ENCODE assay signal across 8 mouse cellular contexts in the genomic region with DNA sequence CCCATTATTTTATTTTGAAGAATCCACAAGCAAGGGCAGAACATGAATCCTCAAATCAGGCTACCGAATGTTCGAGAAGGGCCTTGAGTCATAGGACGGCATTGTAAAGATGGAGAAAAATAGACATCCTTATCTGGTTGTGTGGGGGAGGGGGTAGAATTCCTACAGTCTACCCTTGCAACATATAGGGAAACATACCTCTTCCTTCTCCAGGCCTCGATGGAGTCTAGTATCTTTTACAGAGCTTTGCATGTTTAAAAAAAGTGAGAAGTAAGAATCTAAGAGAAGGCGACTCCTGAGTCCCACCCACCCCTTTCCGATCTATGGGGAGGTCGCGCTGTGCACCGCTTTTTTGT. TPM values are rescaled to one million over a fixed set of nuclear protein-coding genes. Genes with fewer than 3 reads are reported as not detected.
A peak's percentile ranks its signal among the peaks of the same experiment; 100 is the strongest.
DNase-seq lines count a peak whose midpoint lies in the region; ATAC-seq lines count a peak whose summit lies in the region.

No protein-coding gene starts in this region.

- 9% methylated on average over 9 of the region's 9 CpGs for WGBS in limb, embryonic 12.5 days
- 4% methylated on average over 9 of the region's 9 CpGs for WGBS in stomach, embryonic 15.5 days

- peak; percentile 38 for ATAC-seq in frontal cortex, adult (ENCODE audit: low TSS enrichment)
- ATAC-seq in megakaryocyte, adult 5-6 weeks (ENCODE audit: poor library complexity, severe bottlenecking): no peak
- ATAC-seq in limb, embryonic 12.5 days (ENCODE audit: insufficient number of reproducible peaks, insufficient read depth, low FRiP score, low TSS enrichment, low read depth): no peak; the same call in 1 of the 2 replicates
- peak; percentile 10; the same call in 1 of the 2 replicates for ATAC-seq in stomach, embryonic 15.5 days (ENCODE audit: insufficient read depth, low FRiP score, low read depth)

- peak overlapping the region; percentile 92 for H3K27ac ChIP-seq in limb, embryonic 12.5 days
- peak overlapping the region; percentile 79; the same call in 1 of the 2 replicates for H3K27ac ChIP-seq in stomach, embryonic 15.5 days

- H3K27me3 ChIP-seq in megakaryocyte, embryonic 14.5 days (replicated peaks): peaks cover 36% of the 10 kb centered on the region
- no peaks in the 10 kb centered on the region for H3K27me3 ChIP-seq in limb, embryonic 12.5 days
- H3K27me3 ChIP-seq in stomach, embryonic 15.5 days (replicated peaks): no peaks in the 10 kb centered on the region

- peak overlapping the region; percentile 84 for H3K4me3 ChIP-seq in megakaryocyte, embryonic 14.5 days (replicated peaks)
- peak overlapping the region; percentile 76 for H3K4me3 ChIP-seq in limb, embryonic 12.5 days (replicated peaks)
- H3K4me3 ChIP-seq in stomach, embryonic 15.5 days (replicated peaks): peak overlapping the region; percentile 80

- DNase-seq in frontal cortex, postnatal 10 days (ENCODE audit: low spot score in 2 of 2): no peak
- DNase-seq in adrenal gland, postnatal 36 days: no peak
- DNase-seq in right cerebral cortex, postnatal 25 days: no peak

- H3K4me2 ChIP-seq in limb, embryonic 12.5 days: peak overlapping the region; percentile 80
- H3K4me2 ChIP-seq in stomach, embryonic 15.5 days: peak overlapping the region; percentile 89

- peaks cover 7% of the 10 kb centered on the region for H3K4me1 ChIP-seq in megakaryocyte, embryonic 14.5 days
- peaks cover 5% of the 10 kb centered on the region for H3K4me1 ChIP-seq in limb, embryonic 12.5 days (replicated peaks)
- no peaks in the 10 kb centered on the region for H3K4me1 ChIP-seq in stomach, embryonic 15.5 days

- no peaks in the 10 kb centered on the region for H3K36me3 ChIP-seq in megakaryocyte, embryonic 14.5 days (replicated peaks; ENCODE audit: low read length)
- no peaks in the 10 kb centered on the region for H3K36me3 ChIP-seq in limb, embryonic 12.5 days
- no peaks in the 10 kb centered on the region for H3K36me3 ChIP-seq in stomach, embryonic 15.5 days

- H3K9me3 ChIP-seq in megakaryocyte, embryonic 14.5 days: no peaks in the 10 kb centered on the region
- no peaks in the 10 kb centered on the region for H3K9me3 ChIP-seq in limb, embryonic 12.5 days
- H3K9me3 ChIP-seq in stomach, embryonic 15.5 days: no peaks in the 10 kb centered on the region

- peak overlapping the region; percentile 79 for H3K9ac ChIP-seq in limb, embryonic 12.5 days (replicated peaks)
- no peak overlapping the region for H3K9ac ChIP-seq in stomach, embryonic 15.5 days

RNA-seq across cellular contexts. Expression of gene Usp13, which starts 0.4 kb away (rescaled TPM):
- polyA plus RNA-seq in megakaryocyte, embryonic 14.5 days (2012; ENCODE audit: insufficient read depth, low replicate concordance): not detected in 2 replicates
- total RNA-seq in megakaryocyte, adult 5-6 weeks (2015): not detected in 2 replicates
- not detected in 2 replicates for total RNA-seq in megakaryocyte, adult 5-6 weeks (2017)
- 7.1 and 7.8 TPM in 2 replicates for polyA plus RNA-seq in limb, embryonic 12.5 days (2016; fragmentation: Nextera tagmentation; extraction: Ambion mirVana)
- 3.3 and 4.1 TPM in 2 replicates for polyA plus RNA-seq in stomach, embryonic 15.5 days (2015; fragmentation: Nextera tagmentation; extraction: Ambion mirVana)
- 1 to 10 TPM; 3.6 to 4.3 TPM for total RNA-seq in adrenal gland, postnatal 36 days (2021)

Comparison
In these comparisons a context has a peak if more than half of its experiments do, and no peak if none do; other contexts are left out.
1. ATAC-seq: peak in frontal cortex, adult (single experiment) and stomach, embryonic 15.5 days (single experiment); none in megakaryocyte, adult 5-6 weeks (single experiment) and limb, embryonic 12.5 days (single experiment).
2. Peak in every context shown above with its lines, with median percentiles within 50 percentile points of each other: H3K4me3 ChIP-seq.